Mouse (Mus musculus): ENCODE results near the gene Tex2. TPM values are rescaled to one million over a fixed set of nuclear protein-coding genes. Genes with fewer than 3 reads are reported as not detected.

Tex2 gene
- polyA plus RNA-seq, 1 experiment from 2014 or later = 10.3 TPM

GRCm38 (mm10) chr11:106486866-106487732, 126.1 kb downstream of the Tex2 start:
- no peaks in the 10 kb centered on the region for H3K36me3 ChIP-seq
- peak overlapping the region; percentile 91 for H3K9ac ChIP-seq
- no peaks in the 10 kb centered on the region for H3K9me3 ChIP-seq
- H3K27ac ChIP-seq = peak overlapping the region; percentile 92
- H3K4me1 ChIP-seq = peaks cover 13% of the 10 kb centered on the region; the same call in 1 of the 2 replicates
- peak; percentile 74 for ATAC-seq (ENCODE audit: insufficient read depth, low FRiP score, low read depth)
- peak overlapping the region; percentile 95 for H3K4me3 ChIP-seq (replicated peaks)
- no peaks in the 10 kb centered on the region for H3K27me3 ChIP-seq (replicated peaks)
- WGBS = under 1% methylated on average over 78 of the region's 86 CpGs
- H3K4me2 ChIP-seq = peak overlapping the region; percentile 86

- Histone ChIP-seq H3K9ac (no peak overlapping the region; the same call in 1 of the 2 replicates), H3K4me2 (peak overlapping the region; percentile 86), H3K4me1 (peaks cover 13% of the 10 kb centered on the region; the same call in 1 of the 2 replicates), H3K27me3 (replicated peaks) (no peaks in the 10 kb centered on the region), H3K27ac (no peak overlapping the region), H3K36me3 (no peaks in the 10 kb centered on the region), H3K9me3 (no peaks in the 10 kb centered on the region), H3K4me3 (replicated peaks) (peak overlapping the region; percentile 95)
- ATAC-seq (ENCODE audit: insufficient read depth, low FRiP score, low read depth) = no peak
- WGBS = 18% methylated on average over 16 of the region's 16 CpGs
These were observed 127.0 kb downstream of the Tex2 start for GRCm38 (mm10) chr11:106486042-106486865.

GRCm38 (mm10) chr11:106485611-106486010, 127.6 kb downstream of the Tex2 start:
- no peak overlapping the region for H3K9ac ChIP-seq
- H3K4me3 ChIP-seq (replicated peaks) = no peak overlapping the region
- H3K36me3 ChIP-seq = no peaks in the 10 kb centered on the region
- H3K4me2 ChIP-seq = peak overlapping the region; percentile 86
- H3K27ac ChIP-seq = no peak overlapping the region
- no peak for ATAC-seq (ENCODE audit: insufficient read depth, low FRiP score, low read depth)
- H3K4me1 ChIP-seq = peaks cover 13% of the 10 kb centered on the region; the same call in 1 of the 2 replicates
- H3K9me3 ChIP-seq = no peaks in the 10 kb centered on the region
- 66% methylated on average over 4 of the region's 4 CpGs for WGBS
- no peaks in the 10 kb centered on the region for H3K27me3 ChIP-seq (replicated peaks)

- WGBS = 77% methylated on average over 4 of the region's 4 CpGs
- Histone ChIP-seq H3K27ac (no peak overlapping the region; the same call in 1 of the 2 replicates), H3K4me1 (peaks cover 10% of the 10 kb centered on the region; the same call in 1 of the 2 replicates), H3K4me2 (no peak overlapping the region), H3K27me3 (replicated peaks) (no peaks in the 10 kb centered on the region), H3K4me3 (replicated peaks) (no peak overlapping the region), H3K9me3 (no peaks in the 10 kb centered on the region), H3K9ac (no peak overlapping the region), H3K36me3 (no peaks in the 10 kb centered on the region)
- no peak for ATAC-seq (ENCODE audit: insufficient read depth, low FRiP score, low read depth)
These were observed 128.3 kb downstream of the Tex2 start for GRCm38 (mm10) chr11:106484875-106485274.

- H3K36me3 ChIP-seq = no peaks in the 10 kb centered on the region
- H3K4me1 ChIP-seq = peaks cover 3% of the 10 kb centered on the region; the same call in 1 of the 2 replicates
- 82% methylated on average over 8 of the region's 8 CpGs for WGBS
- H3K27ac ChIP-seq = no peak overlapping the region
- ATAC-seq (ENCODE audit: insufficient read depth, low FRiP score, low read depth) = no peak
- H3K4me2 ChIP-seq = no peak overlapping the region
- H3K27me3 ChIP-seq (replicated peaks) = no peaks in the 10 kb centered on the region
- no peak overlapping the region for H3K4me3 ChIP-seq (replicated peaks)
- no peaks in the 10 kb centered on the region for H3K9me3 ChIP-seq
- H3K9ac ChIP-seq = no peak overlapping the region
These were observed 130.4 kb downstream of the Tex2 start for GRCm38 (mm10) chr11:106482867-106483266.

- 34% methylated on average over 4 of the region's 4 CpGs for WGBS
- peaks cover 3% of the 10 kb centered on the region; the same call in 1 of the 2 replicates for H3K4me1 ChIP-seq
- no peak overlapping the region for H3K4me2 ChIP-seq
- no peaks in the 10 kb centered on the region for H3K9me3 ChIP-seq
- no peak overlapping the region for H3K27ac ChIP-seq
- H3K4me3 ChIP-seq (replicated peaks) = no peak overlapping the region
- no peak overlapping the region for H3K9ac ChIP-seq
- no peak for ATAC-seq (ENCODE audit: insufficient read depth, low FRiP score, low read depth)
- H3K27me3 ChIP-seq (replicated peaks) = no peaks in the 10 kb centered on the region
- no peaks in the 10 kb centered on the region for H3K36me3 ChIP-seq
These were observed 131.6 kb downstream of the Tex2 start for GRCm38 (mm10) chr11:106481651-106482050.

- no peak overlapping the region for H3K4me2 ChIP-seq
- H3K4me3 ChIP-seq (replicated peaks) = no peak overlapping the region
- ATAC-seq (ENCODE audit: insufficient read depth, low FRiP score, low read depth) = no peak
- H3K36me3 ChIP-seq = no peaks in the 10 kb centered on the region
- H3K9me3 ChIP-seq = no peaks in the 10 kb centered on the region
- no peak overlapping the region for H3K27ac ChIP-seq
- H3K9ac ChIP-seq = no peak overlapping the region
- H3K27me3 ChIP-seq (replicated peaks) = no peaks in the 10 kb centered on the region
- H3K4me1 ChIP-seq = no peaks in the 10 kb centered on the region
- 61% methylated on average over 3 of the region's 3 CpGs for WGBS
These were observed 132.7 kb downstream of the Tex2 start for GRCm38 (mm10) chr11:106480530-106480885.

- no peaks in the 10 kb centered on the region for H3K36me3 ChIP-seq
- 77% methylated on average over 9 of the region's 9 CpGs for whole genome bisulfite sequencing
- no peaks in the 10 kb centered on the region for H3K27me3 ChIP-seq (replicated peaks)
- no peak overlapping the region for H3K27ac ChIP-seq
- no peak for ATAC-seq (ENCODE audit: insufficient read depth, low FRiP score, low read depth)
- no peaks in the 10 kb centered on the region for H3K9me3 ChIP-seq
- H3K4me2 ChIP-seq = no peak overlapping the region
- H3K4me3 ChIP-seq (replicated peaks) = no peak overlapping the region
- H3K9ac ChIP-seq = no peak overlapping the region
- no peaks in the 10 kb centered on the region for H3K4me1 ChIP-seq
These were observed 133.3 kb downstream of the Tex2 start for GRCm38 (mm10) chr11:106479619-106480529.

GRCm38 (mm10) chr11:106478745-106479144, 134.5 kb downstream of the Tex2 start:
- Histone ChIP-seq H3K27me3 (replicated peaks) (no peaks in the 10 kb centered on the region), H3K4me2 (no peak overlapping the region), H3K27ac (no peak overlapping the region), H3K9me3 (no peaks in the 10 kb centered on the region), H3K4me3 (replicated peaks) (no peak overlapping the region), H3K4me1 (no peaks in the 10 kb centered on the region), H3K36me3 (no peaks in the 10 kb centered on the region), H3K9ac (no peak overlapping the region)
- WGBS = 56% methylated on average over 1 of the region's 1 CpGs
- no peak for ATAC-seq (ENCODE audit: insufficient read depth, low FRiP score, low read depth)

- Histone ChIP-seq H3K4me2 (no peak overlapping the region), H3K4me1 (no peaks in the 10 kb centered on the region), H3K36me3 (no peaks in the 10 kb centered on the region), H3K4me3 (replicated peaks) (no peak overlapping the region), H3K27ac (no peak overlapping the region), H3K9ac (no peak overlapping the region), H3K27me3 (replicated peaks) (no peaks in the 10 kb centered on the region), H3K9me3 (no peaks in the 10 kb centered on the region)
- ATAC-seq (ENCODE audit: insufficient read depth, low FRiP score, low read depth) = no peak
- WGBS = 86% methylated on average over 4 of the region's 4 CpGs
These were observed 135.6 kb downstream of the Tex2 start for GRCm38 (mm10) chr11:106477505-106478160.

- no peak overlapping the region for H3K4me2 ChIP-seq
- no peaks in the 10 kb centered on the region for H3K36me3 ChIP-seq
- H3K4me1 ChIP-seq = 0 out of 2 replicates have a peak, but pooled peaks cover 6% of the 10 kb centered on the region
- no peak overlapping the region for H3K4me3 ChIP-seq (replicated peaks)
- no peak for ATAC-seq (ENCODE audit: insufficient read depth, low FRiP score, low read depth)
- WGBS = 82% methylated on average over 1 of the region's 1 CpGs
- no peak overlapping the region for H3K27ac ChIP-seq
- no peak overlapping the region for H3K9ac ChIP-seq
- no peaks in the 10 kb centered on the region for H3K9me3 ChIP-seq
- H3K27me3 ChIP-seq (replicated peaks) = no peaks in the 10 kb centered on the region
These were observed 137.9 kb downstream of the Tex2 start for GRCm38 (mm10) chr11:106475309-106475708.
